Mouse (Mus musculus) monocyte, adult 2 months (primary cell): Measurements from ENCODE around the gene Bmper.

ENCODE experiments used
- DNase-seq, 2 experiments: peaks; one replicate each; pipeline ENCODE4 v3.0.0; 2022; ENCODE audit warnings: low spot score in 2 of 2, low read depth in 1 of 2

Bmper gene

DNA sequence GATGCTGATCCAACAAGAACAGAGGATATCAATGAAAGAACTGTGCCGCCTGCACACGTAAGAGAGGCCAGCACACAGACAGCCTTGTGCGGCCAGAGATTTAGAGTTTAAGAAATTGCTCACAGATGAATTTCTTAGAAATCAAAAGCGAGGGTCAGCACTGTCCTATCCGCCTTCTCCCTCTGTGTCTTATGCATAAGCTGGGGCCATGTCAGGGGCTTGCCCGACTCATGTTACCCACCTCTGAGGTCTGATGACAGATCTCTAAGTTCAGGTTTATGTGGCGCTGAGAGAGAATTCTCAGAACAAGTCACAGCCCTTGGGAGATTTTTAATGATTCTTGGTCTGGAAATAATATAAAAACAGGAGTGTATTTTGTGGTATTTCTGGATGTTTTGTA lies 140.7 kb downstream of the Bmper start:
- DNase-seq, result no peak

DNA sequence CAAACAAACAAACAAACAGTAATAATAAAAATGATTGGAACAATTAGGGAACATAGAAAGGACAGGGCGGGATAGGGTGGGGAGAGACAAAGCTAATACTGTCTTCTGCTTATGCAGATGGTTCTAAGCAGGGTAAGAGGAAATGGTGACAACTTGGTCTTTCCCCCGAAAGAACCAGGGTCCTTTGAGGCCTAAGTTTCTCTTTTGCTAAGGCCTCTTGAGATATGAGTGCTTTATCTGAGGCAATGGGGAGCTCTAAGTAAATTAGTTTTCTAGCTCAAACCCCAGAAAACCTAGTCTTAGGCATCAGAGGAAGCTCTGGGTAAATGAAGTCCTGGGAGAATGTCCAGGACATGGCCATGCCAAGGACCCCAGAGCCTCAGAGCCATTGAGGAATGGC lies 141.2 kb downstream of the Bmper start:
- no peak for DNase-seq

GRCm38 (mm10) chr9:23368124-23368523 lies 145.2 kb downstream of the Bmper start:
- no peak for DNase-seq

DNA sequence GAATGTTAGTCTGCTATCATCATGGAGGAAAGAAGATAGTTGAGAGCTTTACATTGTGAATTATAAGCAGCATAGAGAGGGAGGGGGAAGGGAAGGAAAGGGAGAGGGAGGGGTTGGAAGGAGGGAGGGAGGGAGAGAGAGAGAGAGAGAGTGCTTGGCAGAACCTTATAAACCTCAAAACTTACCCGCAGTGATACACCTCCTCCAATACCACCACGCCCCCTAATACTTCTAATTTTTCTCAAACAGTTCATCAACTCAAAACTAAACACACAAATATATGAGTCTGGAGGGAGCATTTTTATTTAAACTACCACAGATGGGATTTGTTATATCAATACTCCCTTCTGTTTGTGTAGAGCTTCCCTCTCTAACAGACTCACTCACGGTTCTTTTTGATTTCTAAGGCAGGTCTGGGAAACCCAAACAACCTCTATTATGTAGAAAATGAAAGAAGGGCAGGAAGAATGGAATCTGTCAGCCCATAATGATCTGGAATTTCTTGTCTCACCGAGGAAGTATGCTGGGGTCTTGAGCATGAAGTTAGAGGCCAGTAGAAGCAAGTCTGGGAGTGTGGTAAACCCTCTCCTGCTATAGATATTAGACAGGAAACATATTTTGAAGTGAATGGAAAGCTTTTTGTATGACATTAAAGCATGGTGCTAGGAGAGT lies 152.0 kb downstream of the Bmper start:
- DNase-seq, result no peak

- DNase-seq, result no peak
These were observed 155.2 kb downstream of the Bmper start for GRCm38 (mm10) chr9:23377831-23378730.

DNA sequence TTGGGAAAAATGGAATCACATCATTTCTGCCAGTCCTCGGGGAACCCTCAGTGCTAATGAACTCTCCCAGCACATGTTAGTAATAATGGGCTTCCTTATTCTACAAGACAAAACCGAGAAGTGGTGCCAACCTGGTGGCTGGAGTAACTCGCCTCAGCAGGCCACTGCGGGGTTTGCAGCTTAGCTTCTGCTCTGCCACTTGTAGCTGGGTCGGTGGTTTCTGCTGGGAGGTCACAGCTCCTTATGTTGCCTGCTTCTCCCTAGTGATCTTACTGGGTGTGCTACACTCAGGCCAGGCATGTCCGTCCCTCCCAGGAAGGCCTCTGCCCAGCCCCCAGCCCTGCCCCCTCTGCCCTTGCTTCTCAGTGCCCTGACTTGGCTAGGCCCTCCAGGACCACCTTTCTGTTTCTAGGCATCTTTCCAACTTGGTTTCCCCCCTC lies 155.9 kb downstream of the Bmper start:
- no peak for DNase-seq

GRCm38 (mm10) chr9:23380171-23380835 lies 157.4 kb downstream of the Bmper start:
- DNase-seq, result no peak

- DNase-seq, result no peak
These were observed 160.4 kb downstream of the Bmper start for GRCm38 (mm10) chr9:23383291-23383690.

DNA sequence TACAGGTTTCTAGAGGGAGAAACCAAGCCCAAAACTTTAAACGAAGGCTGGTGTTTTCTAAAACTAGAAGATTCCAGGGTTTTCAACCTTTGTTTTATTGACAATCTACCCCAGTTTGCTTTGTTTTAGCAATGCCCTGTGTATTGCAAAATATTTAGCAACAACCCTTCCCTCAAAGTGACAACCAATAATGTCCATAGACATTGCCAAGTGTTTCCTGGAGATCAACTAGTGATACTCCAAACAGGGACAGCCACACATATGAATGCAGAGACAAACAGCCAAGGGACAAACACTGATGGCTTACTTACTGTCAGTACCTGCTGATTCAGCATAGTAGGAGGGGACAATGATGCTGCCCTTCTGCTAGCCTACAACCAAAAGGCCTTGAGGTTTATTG lies 161.0 kb downstream of the Bmper start:
- DNase-seq, result no peak

- no peak for DNase-seq
These were observed 162.0 kb downstream of the Bmper start for GRCm38 (mm10) chr9:23384880-23385279.

- DNase-seq, result no peak
These were observed 163.3 kb downstream of the Bmper start for GRCm38 (mm10) chr9:23386201-23386600.

GRCm38 (mm10) chr9:23390118-23390517 lies 167.2 kb downstream of the Bmper start:
- DNase-seq, result no peak

- DNase-seq, result no peak
These were observed 171.9 kb downstream of the Bmper start for GRCm38 (mm10) chr9:23394652-23395317.

DNA sequence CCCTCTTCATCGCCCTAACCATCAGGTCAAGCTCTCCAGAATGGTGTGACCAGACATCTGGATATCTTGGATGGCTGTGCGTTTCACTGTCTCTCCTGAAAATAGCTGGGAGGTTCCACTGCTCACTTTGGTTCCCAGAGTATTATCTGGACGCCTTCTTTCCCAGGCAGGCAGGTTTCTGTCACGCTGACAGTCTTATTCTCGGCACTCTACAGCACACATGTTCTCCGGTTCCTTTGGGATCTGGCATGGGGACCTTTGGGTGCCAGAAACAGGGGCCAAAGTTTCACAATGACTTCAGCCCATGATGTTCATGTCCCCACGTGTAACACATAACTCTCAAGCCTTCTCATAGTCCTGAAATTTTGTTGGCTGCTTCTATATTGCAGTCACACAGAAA lies 173.3 kb downstream of the Bmper start:
- DNase-seq, result no peak

GRCm38 (mm10) chr9:23397876-23398275 lies 175.0 kb downstream of the Bmper start:
- DNase-seq, result no peak

- DNase-seq, result no peak
These were observed 176.9 kb downstream of the Bmper start for GRCm38 (mm10) chr9:23399638-23400284.

DNA sequence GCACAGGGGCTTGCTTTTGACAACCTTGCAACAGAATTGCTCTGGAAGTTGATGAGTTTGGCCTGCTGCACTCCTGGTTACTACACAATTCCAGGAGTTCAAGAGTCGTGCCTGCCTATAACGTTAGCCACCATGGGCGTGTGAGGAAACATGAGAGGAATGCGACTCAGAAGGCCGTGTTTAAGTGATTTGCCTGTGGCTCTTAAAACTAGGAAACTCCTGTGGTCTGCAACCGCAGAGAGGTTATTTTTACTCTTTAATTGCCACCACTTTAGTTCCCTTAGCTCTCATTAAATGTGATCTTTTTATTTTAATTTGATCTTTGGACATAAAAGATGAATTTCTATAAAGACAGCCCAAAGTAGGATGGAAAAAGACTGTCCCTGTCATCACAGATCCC lies 184.5 kb downstream of the Bmper start:
- DNase-seq, result no peak

DNA sequence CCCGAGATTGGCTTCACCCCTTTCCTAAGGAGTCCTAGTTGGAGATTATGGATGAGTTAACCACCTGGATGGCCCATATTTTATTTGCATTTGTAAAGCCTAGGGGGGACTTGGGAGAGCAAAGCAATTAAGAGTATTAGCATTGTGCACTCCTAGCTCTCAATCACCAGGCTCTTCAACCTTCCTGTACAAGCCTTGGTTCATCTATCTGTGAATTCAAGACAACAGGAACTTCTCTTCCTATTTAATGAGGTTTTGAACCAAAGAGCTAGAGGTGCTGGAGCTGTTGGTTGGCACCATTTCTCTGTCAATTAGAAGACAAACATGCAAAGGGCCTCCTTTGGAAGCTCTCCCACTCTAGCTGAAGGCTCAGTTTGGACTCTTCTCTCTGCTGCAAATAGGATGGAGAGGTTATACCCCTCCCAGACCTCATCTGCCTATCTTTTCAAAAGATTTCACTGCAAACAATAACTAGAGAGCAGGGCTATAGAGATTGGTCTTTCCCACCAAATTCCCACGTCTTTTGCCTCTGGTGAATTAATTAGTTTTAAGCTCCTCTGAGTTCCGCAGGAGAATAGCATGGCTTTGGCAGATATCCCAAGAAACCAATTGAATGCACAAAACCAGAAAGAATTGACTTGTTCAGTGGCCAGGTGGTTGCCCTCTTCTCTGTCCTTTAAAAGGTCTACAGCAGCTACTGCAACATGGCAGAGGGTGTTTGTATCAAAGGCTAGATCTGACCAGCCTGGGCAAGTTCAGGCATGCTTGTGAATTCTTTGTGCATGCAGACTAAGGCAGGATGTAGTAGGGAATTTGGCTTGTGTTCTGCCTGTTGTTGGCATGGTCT lies 185.3 kb downstream of the Bmper start:
- DNase-seq, result no peak

GRCm38 (mm10) chr9:23410567-23410966 lies 187.7 kb downstream of the Bmper start:
- DNase-seq, result no peak

GRCm38 (mm10) chr9:23412956-23413355 lies 190.1 kb downstream of the Bmper start:
- no peak for DNase-seq
